Mouse (Mus musculus) heart, embryonic 15.5 days (tissue): ENCODE measurements around the gene Mrpl11. TPM values are rescaled to one million over a fixed set of nuclear protein-coding genes. Genes with fewer than 3 reads are reported as not detected.
"Not testable (repeated sequence)": the region's sequence is repeated elsewhere in the genome, so short reads cannot be mapped to it uniquely, and the experiment has no call there.

Experiments used
- ATAC-seq: fragments of 200-750 bp; cut with Nextera tagmentation; replicated peaks from 2 replicates; pipeline ENCODE4 v1.8.0; 2017; ENCODE audit warnings: low read depth, moderate TSS enrichment; ENCODE audit not compliant: insufficient number of reproducible peaks, insufficient read depth, low FRiP score
- H3K27ac ChIP-seq: fragments of 300-500 bp; sonication (generic); 2 replicates; pipeline ENCODE4 v1.5.1; 2015; ENCODE audit warnings: mild to moderate bottlenecking, inconsistent platforms
- H3K27me3 ChIP-seq: fragments of 300-500 bp; sonication (generic); 2 replicates; pipeline ENCODE4 v1.6.1; 2015; ENCODE audit warnings: inconsistent platforms
- H3K36me3 ChIP-seq: fragments of 300-500 bp; sonication (generic); 2 replicates; pipeline ENCODE4 v1.6.1; 2015; ENCODE audit warnings: mild to moderate bottlenecking, inconsistent platforms
- H3K4me1 ChIP-seq: fragments of 300-500 bp; sonication (generic); replicated peaks from 2 replicates; pipeline ENCODE4 v1.6.1; 2015; ENCODE audit warnings: inconsistent platforms
- H3K4me2 ChIP-seq: fragments of 300-500 bp; sonication (generic); 2 replicates; pipeline ENCODE4 v1.6.1; 2015; ENCODE audit warnings: inconsistent platforms, mild to moderate bottlenecking, moderate library complexity
- H3K4me3 ChIP-seq: fragments of 300-500 bp; sonication (generic); 2 replicates; pipeline ENCODE4 v1.5.1; 2015; ENCODE audit warnings: mild to moderate bottlenecking, inconsistent platforms
- H3K9ac ChIP-seq: fragments of 300-500 bp; sonication (generic); 2 replicates; pipeline ENCODE4 v1.6.1; 2015; ENCODE audit warnings: mild to moderate bottlenecking, inconsistent platforms
- H3K9me3 ChIP-seq: fragments of 300-500 bp; sonication (generic); replicated peaks from 2 replicates; pipeline ENCODE4 v1.6.1; 2016; ENCODE audit warnings: inconsistent platforms
- WGBS: fragments of 180-500 bp; shearing (Covaris S2); methylation state at CpG from one replicate; pipeline ENCODE4 v1.1.7; 2015; ENCODE audit warnings: mixed read lengths; 5-methylcytosine and 5-hydroxymethylcytosine counted together
- polyA plus RNA-seq: library from polyadenylated mRNA; unstranded; fragments of >200 nt; fragmentation: Nextera tagmentation; extraction: Ambion mirVana; gene quantifications from 2 replicates; pipeline ENCODE4 v1.2.1, GENCODE M21; 2015

Gene Mrpl11
- polyA plus RNA-seq, 1 experiment from 2014 or later, result 97.3 TPM

GRCm38 (mm10) chr19:4999445-5000140 lies 37.6 kb downstream of the Mrpl11 start:
- no peak for ATAC-seq
- Histone ChIP-seq H3K4me2 (no peak overlapping the region), H3K27me3 (no peaks in the 10 kb centered on the region), H3K9ac (no peak overlapping the region), H3K4me1 (peaks cover 10% of the 10 kb centered on the region), H3K9me3 (no peaks in the 10 kb centered on the region), H3K27ac (no peak overlapping the region), H3K36me3 (no peaks in the 10 kb centered on the region), H3K4me3 (no peak overlapping the region)
- 49% methylated on average over 6 of the region's 6 CpGs for WGBS

- WGBS, result 1% methylated on average over 39 of the region's 39 CpGs
- peak; percentile 84 for ATAC-seq
- Histone ChIP-seq H3K4me1 (peaks cover 10% of the 10 kb centered on the region), H3K9me3 (no peaks in the 10 kb centered on the region), H3K9ac (peak overlapping the region; percentile 39), H3K27me3 (no peaks in the 10 kb centered on the region), H3K36me3 (no peaks in the 10 kb centered on the region), H3K27ac (peak overlapping the region; percentile 50), H3K4me2 (peak overlapping the region; percentile 68), H3K4me3 (peak overlapping the region; percentile 37)
Measured at GRCm38 (mm10) chr19:5001666-5002406, 39.9 kb downstream of the Mrpl11 start.

GRCm38 (mm10) chr19:5003644-5004043 lies 41.7 kb downstream of the Mrpl11 start:
- not testable (repeated sequence) for H3K4me3 ChIP-seq, H3K36me3 ChIP-seq, H3K9me3 ChIP-seq, ATAC-seq, H3K4me2 ChIP-seq, H3K27me3 ChIP-seq, H3K27ac ChIP-seq, H3K4me1 ChIP-seq, H3K9ac ChIP-seq
- WGBS, result 46% methylated on average over 2 of the region's 2 CpGs

GRCm38 (mm10) chr19:5004925-5005324 lies 43.0 kb downstream of the Mrpl11 start:
- Histone ChIP-seq H3K4me1 (peaks cover 10% of the 10 kb centered on the region), H3K27ac (no peak overlapping the region), H3K4me3 (no peak overlapping the region), H3K4me2 (no peak overlapping the region), H3K36me3 (no peaks in the 10 kb centered on the region), H3K27me3 (no peaks in the 10 kb centered on the region), H3K9me3 (no peaks in the 10 kb centered on the region), H3K9ac (no peak overlapping the region)
- no peak for ATAC-seq
- 58% methylated on average over 4 of the region's 4 CpGs for WGBS

GRCm38 (mm10) chr19:5013138-5013537 lies 51.2 kb downstream of the Mrpl11 start:
- H3K27me3 ChIP-seq, result no peaks in the 10 kb centered on the region
- peaks cover 19% of the 10 kb centered on the region for H3K4me1 ChIP-seq
- H3K27ac ChIP-seq, result no peak overlapping the region
- no peak overlapping the region for H3K4me3 ChIP-seq
- no peak for ATAC-seq
- H3K9me3 ChIP-seq, result no peaks in the 10 kb centered on the region
- WGBS, result 35% methylated on average over 8 of the region's 8 CpGs
- no peak overlapping the region for H3K9ac ChIP-seq
- no peaks in the 10 kb centered on the region for H3K36me3 ChIP-seq
- no peak overlapping the region for H3K4me2 ChIP-seq

GRCm38 (mm10) chr19:5014961-5015398 lies 53.0 kb downstream of the Mrpl11 start:
- WGBS, result 21% methylated on average over 8 of the region's 8 CpGs

GRCm38 (mm10) chr19:5016221-5016742 lies 54.3 kb downstream of the Mrpl11 start:
- WGBS, result 16% methylated on average over 10 of the region's 10 CpGs
- Histone ChIP-seq H3K4me2 (peak overlapping the region; percentile 45), H3K36me3 (no peaks in the 10 kb centered on the region), H3K27ac (peak overlapping the region; percentile 94), H3K4me1 (peaks cover 20% of the 10 kb centered on the region), H3K27me3 (no peaks in the 10 kb centered on the region), H3K4me3 (no peak overlapping the region), H3K9me3 (no peaks in the 10 kb centered on the region), H3K9ac (0 out of 2 replicates have a peak overlapping the region, but pooled peaks have one; percentile 22)
- peak; percentile 84 for ATAC-seq

More at GRCm38 (mm10) chr19:5014961-5015398, 53.0 kb downstream of the Mrpl11 start:
- Histone ChIP-seq H3K9ac (no peak overlapping the region), H3K9me3 (no peaks in the 10 kb centered on the region), H3K27me3 (no peaks in the 10 kb centered on the region), H3K4me3 (no peak overlapping the region), H3K27ac (peak overlapping the region; percentile 94), H3K4me2 (no peak overlapping the region), H3K4me1 (peaks cover 20% of the 10 kb centered on the region), H3K36me3 (no peaks in the 10 kb centered on the region)
- no peak for ATAC-seq

Other genes starting within 250 kb of the Mrpl11 start
- 30.8 and 36.3 TPM in 2 replicates for gene Rbm4b, start 205.7 kb upstream of the Mrpl11 start, polyA plus RNA-seq
- 42.2 and 54.1 TPM in 2 replicates for gene Rbm4, start 168.2 kb upstream of the Mrpl11 start, polyA plus RNA-seq
- 22.6 and 30.5 TPM in 2 replicates for gene Gm21992, start 150.5 kb upstream of the Mrpl11 start, polyA plus RNA-seq
- 40.2 and 51.1 TPM in 2 replicates for gene Rbm14, start 150.5 kb upstream of the Mrpl11 start, polyA plus RNA-seq
- 33.4 and 41.7 TPM in 2 replicates for gene Ccs, start 122.8 kb upstream of the Mrpl11 start, polyA plus RNA-seq
- gene Ccdc87, start 122.8 kb upstream of the Mrpl11 start, polyA plus RNA-seq, result 0.04 and 0.05 TPM in 2 replicates
- 37.4 and 42.6 TPM in 2 replicates for gene Ctsf, start 107.0 kb upstream of the Mrpl11 start, polyA plus RNA-seq
- 2.1 and 9.1 TPM in 2 replicates for gene Actn3, start 84.2 kb upstream of the Mrpl11 start, polyA plus RNA-seq
- gene Zdhhc24, start 83.5 kb upstream of the Mrpl11 start, polyA plus RNA-seq, result 6.6 and 9.9 TPM in 2 replicates
- gene Bbs1, start 55.5 kb upstream of the Mrpl11 start, polyA plus RNA-seq, result 2.2 and 2.7 TPM in 2 replicates
- gene Dpp3, start 33.9 kb upstream of the Mrpl11 start, polyA plus RNA-seq, result 63.6 and 84.8 TPM in 2 replicates
- 0.38 and 0.52 TPM in 2 replicates for gene Peli3, start 19.0 kb upstream of the Mrpl11 start, polyA plus RNA-seq
- 0.10 and 0.23 TPM in 2 replicates for gene Npas4, start 28.2 kb downstream of the Mrpl11 start, polyA plus RNA-seq
- gene Slc29a2, start 61.7 kb downstream of the Mrpl11 start, polyA plus RNA-seq, result 8.8 and 11.1 TPM in 2 replicates
- 43.1 and 43.6 TPM in 2 replicates for gene B4gat1, start 76.7 kb downstream of the Mrpl11 start, polyA plus RNA-seq
- gene AC124502.3, start 76.7 kb downstream of the Mrpl11 start, polyA plus RNA-seq, result 1.4 and 1.5 TPM in 2 replicates
- 23.0 and 31.9 TPM in 2 replicates for gene Brms1, start 79.2 kb downstream of the Mrpl11 start, polyA plus RNA-seq
- 1.9 and 3.3 TPM in 2 replicates for gene Rin1, start 88.3 kb downstream of the Mrpl11 start, polyA plus RNA-seq
- gene Cd248, start 105.9 kb downstream of the Mrpl11 start, polyA plus RNA-seq, result 18.1 and 39.3 TPM in 2 replicates
- 3.0 and 4.5 TPM in 2 replicates for gene Tmem151a, start 123.4 kb downstream of the Mrpl11 start, polyA plus RNA-seq
- 82.0 and 92.3 TPM in 2 replicates for gene Yif1a, start 126.4 kb downstream of the Mrpl11 start, polyA plus RNA-seq
- 2.9 and 5.7 TPM in 2 replicates for gene Cnih2, start 136.4 kb downstream of the Mrpl11 start, polyA plus RNA-seq
- 208 and 236 TPM in 2 replicates for gene Rab1b, start 144.9 kb downstream of the Mrpl11 start, polyA plus RNA-seq
- gene Klc2, start 156.4 kb downstream of the Mrpl11 start, polyA plus RNA-seq, result 17.1 and 21.8 TPM in 2 replicates